Mouse (Mus musculus) left cerebral cortex, adult 2 months (tissue): ENCODE measurements around the gene Atg9a. TPM values are rescaled to one million over a fixed set of nuclear protein-coding genes. Genes with fewer than 3 reads are reported as not detected.
A peak's percentile ranks its signal among the peaks of the same experiment; 100 is the strongest.

ENCODE experiments used
- DNase-seq, 2 experiments: peaks; one replicate each; pipeline ENCODE4 v3.0.0; 2021 to 2022; ENCODE audit warnings: low spot score in 2 of 2, mixed read lengths in 1 of 2; ENCODE audit errors: extremely low spot score in 1 of 2
- H3K27ac ChIP-seq: fragments of 200-600 bp; 2 replicates; pipeline ENCODE4 v1.8.1; 2022
- H3K4me3 ChIP-seq: fragments of 200-600 bp; 2 replicates; pipeline ENCODE4 v1.8.1; 2022
- CTCF ChIP-seq: fragments of 200-600 bp; IDR thresholded peaks from 2 replicates; pipeline ENCODE4 v1.8.1; 2022; ENCODE audit warnings: antibody characterized with exemption, mild to moderate bottlenecking, moderate library complexity
- intact Hi-C: fragments of 180-260 bp; cut with DNase I; formaldehyde crosslinking; loops from one replicate; pipeline ENCODE4 v1.15.1; 2025
- total RNA-seq, 2 experiments: library from RNA; stranded (reverse); gene quantifications; 2 replicates each; pipeline ENCODE4 v1.2.3; 2021

Gene Atg9a
- total RNA-seq, 2 experiments from 2014 or later: 131 to 132 TPM

DNA sequence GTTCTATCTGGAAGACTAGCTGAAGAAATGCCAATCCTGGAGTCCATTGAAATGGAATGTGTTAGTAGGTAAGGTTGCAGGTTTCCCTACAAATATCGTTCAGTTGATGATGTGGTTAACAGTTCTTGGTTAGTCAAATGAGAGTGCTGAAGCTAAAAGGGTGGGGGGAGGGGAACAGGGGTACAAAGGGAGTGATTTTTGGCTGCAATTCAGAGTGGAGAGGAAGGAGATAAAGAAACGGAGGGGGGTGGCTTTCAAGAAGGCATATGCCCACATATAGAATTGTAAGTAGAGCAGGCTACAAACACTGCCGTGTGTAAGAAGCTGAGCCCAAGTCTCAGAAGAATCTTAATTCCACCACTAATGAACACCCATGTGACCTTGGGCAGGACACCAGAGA, 33.5 kb upstream of the Atg9a start:
- no peak overlapping the region for H3K4me3 ChIP-seq
- intact Hi-C loops: no loop called here
- DNase-seq: no peak
- TF ChIP-seq CTCF: no peak
- no peak overlapping the region for H3K27ac ChIP-seq

DNA sequence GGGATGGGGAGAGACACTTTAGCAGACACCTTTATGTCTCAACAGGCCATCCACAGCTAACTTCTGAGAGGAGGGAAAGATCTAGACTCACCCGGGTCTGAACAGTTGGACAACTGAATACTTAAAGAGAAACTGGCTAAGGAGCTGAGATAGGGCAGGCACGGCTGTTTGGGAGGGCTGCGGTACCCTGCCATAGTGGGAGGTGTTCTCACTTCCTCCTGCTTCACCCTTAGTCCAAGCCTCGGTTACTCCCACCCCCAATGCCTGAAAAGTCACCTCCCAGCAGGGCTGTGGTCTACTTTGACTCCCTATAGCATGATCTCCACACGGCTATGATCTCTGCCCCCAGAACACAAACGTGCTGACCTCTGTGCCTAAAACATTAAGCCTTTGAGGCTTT, 31.5 kb upstream of the Atg9a start:
- intact Hi-C loops: no loop called here
- Histone ChIP-seq H3K27ac (no peak overlapping the region), H3K4me3 (no peak overlapping the region)
- TF ChIP-seq CTCF: no peak
- DNase-seq: no peak

DNA sequence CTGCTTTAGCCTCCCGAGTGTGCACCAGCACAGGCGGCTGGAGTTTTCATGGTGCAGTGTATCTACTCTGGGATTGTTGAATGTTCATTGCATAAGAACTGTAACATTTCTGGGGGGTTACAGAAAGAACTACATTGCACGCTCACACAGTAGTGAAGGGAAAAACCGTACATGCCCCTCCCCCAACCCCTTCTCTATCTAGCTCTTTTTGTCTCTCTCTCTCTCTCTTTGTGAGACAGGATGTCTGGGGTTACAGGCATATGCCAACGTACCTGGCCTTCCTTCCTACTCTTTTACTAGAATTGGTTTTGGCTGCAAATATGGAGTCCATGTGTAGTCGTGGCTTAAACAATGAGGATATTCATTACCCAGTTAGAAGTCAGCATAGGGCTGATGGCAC, 30.9 kb upstream of the Atg9a start:
- no peak for DNase-seq
- no peak overlapping the region for H3K4me3 ChIP-seq
- no peak for TF ChIP-seq CTCF
- no peak overlapping the region for H3K27ac ChIP-seq
- intact Hi-C loops: no loop called here

DNA sequence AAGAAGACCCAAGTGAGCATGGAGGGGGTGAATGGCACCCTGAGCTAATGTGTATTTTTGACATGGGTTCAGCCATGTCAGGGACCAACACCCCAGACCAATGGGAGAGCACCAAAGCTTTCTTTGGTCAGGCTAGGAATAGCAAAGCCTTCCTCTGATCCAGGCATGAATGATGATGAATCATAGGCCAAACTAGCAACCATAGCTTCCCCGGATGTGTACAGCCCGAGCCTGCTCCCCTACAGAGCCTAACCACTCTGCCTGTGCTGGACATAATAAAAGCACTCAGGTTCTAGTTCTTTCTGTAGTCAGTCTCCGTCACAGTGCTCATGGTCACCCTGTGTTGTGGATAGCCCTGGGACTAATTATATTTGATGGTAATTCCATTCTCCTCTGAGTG, 29.5 kb upstream of the Atg9a start:
- intact Hi-C loops: no loop called here
- TF ChIP-seq CTCF: no peak
- Histone ChIP-seq H3K27ac (no peak overlapping the region), H3K4me3 (no peak overlapping the region)
- DNase-seq: no peak

DNA sequence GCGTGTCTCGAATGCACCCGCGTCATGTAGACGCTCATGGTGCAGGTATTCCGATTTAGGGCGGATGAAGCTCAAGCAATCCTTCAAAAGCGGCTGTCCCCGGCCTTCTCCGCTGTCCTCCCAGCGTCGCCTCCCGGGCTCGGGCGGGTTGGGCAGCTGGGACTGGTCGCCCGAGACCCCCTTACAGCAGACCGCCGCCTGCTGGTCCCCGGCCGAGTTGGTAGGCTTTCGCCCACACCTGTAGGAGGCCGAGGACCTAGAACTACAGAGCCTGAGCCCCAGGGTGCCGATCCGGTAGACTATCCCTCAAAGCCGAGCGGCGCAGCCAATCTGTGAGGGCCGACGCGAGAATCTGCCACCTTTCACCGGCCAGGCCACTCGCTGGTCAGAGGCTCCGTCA, 27.5 kb upstream of the Atg9a start, which contains the start of gene Tuba4a:
Gene Tuba4a (minus strand): TSS at position 335 of the 400 bp plus-strand sequence.
- Histone ChIP-seq H3K27ac (peak within 1 kb of the TSS; percentile 92), H3K4me3 (peak within 1 kb of the TSS; percentile 79)
- peak; percentile 18 for TF ChIP-seq CTCF
- intact Hi-C loops: loop anchor here (1.0 to 5.0 kb wide), 4 partner anchors 17 to 43 kb away; partner anchors contain the start of genes Abcb6 and Dnajb2
- peak in 1 of 2 experiments; percentile 50 for DNase-seq

DNA sequence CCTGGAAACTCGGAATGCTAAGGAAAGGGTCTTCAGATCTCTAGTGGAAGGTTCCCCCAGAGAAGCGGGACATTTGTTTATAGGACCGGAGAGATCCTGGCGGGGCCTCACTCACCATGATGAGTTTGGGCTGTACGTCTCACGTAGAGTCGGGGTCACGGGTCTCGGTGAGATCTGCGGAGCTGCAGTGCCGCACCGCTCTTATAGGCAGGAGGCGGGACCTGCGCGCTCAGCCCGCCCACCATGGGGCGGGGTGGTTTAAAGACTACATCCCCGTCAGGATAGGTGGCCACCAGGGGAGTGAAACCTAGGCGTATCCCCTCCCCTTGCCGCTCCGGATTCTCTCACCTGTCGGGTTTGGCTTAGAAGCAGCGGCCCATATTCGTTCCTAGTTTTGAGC, 27.1 kb upstream of the Atg9a start:
- peak; percentile 27 for TF ChIP-seq CTCF
- peak overlapping the region; percentile 79 for H3K4me3 ChIP-seq
- peak overlapping the region; percentile 92 for H3K27ac ChIP-seq
- peak; percentile 92 for DNase-seq
- intact Hi-C loops: loop anchor here (1.0 to 5.0 kb wide), 4 partner anchors 17 to 44 kb away; partner anchors contain the start of genes Abcb6 and Dnajb2

DNA sequence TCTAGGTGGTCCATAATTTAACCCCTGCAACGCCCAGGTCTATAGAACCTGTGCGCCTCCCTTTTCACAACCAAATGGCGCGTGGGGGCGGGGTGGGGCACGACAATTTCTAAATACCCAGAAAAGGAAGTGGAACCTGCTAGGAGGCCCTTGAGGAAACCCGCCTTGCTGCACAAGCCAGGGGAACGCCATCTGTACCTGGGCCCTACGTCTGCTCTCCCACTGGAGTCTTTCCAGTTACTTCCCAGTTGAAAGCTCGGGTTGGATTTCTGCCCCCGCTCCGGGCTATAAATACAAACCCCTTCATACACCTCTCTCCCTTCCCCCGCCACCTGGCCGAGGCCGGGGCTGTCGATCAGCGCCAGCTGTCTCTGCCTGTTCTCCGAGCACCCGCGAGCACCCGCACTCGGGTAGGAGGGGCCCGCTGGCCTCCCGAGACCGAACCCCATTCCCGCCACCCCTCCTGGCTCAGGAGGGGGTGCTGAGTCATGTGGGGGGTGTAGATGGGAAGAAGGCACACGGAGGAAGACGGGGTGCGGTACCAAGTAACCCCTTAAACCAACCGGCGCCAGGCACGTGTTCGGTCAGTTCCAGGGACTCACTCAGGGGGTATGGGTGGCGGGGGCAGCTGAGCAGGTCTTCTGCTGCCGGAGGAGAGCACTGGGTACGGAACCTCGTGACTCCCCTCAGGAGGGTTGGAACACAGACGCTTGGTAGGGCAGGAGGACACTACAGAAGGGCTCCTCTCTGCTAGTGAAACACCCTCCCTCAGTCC, 26.4 kb upstream of the Atg9a start:
- intact Hi-C loops: loop anchor here (1.0 to 5.0 kb wide), 4 partner anchors 18 to 44 kb away; partner anchors contain the start of genes Abcb6 and Dnajb2
- no peak for TF ChIP-seq CTCF
- H3K27ac ChIP-seq: peak overlapping the region; percentile 92
- peak; percentile 71 for DNase-seq
- peak overlapping the region; percentile 79 for H3K4me3 ChIP-seq

DNA sequence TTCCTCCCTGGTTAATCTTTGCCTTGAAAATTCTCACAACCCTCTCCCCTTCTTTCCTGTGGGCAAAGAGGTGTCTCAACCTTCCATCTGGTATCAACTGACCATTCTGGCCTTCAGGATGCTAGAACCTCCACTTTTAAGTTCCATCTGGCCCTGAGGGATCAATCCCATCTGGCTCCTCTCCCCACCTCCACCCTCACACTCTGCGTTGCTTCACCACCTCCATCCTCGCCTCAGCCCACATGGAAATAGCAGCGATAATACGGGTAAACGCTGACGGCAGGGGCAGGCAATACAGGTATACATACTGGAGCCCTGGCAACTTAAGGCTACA, 25.9 kb upstream of the Atg9a start:
- no peak for TF ChIP-seq CTCF
- intact Hi-C loops: loop anchor here (2.0 to 5.0 kb wide), 3 partner anchors 34 to 45 kb away; partner anchors contain the start of gene Abcb6
- Histone ChIP-seq H3K4me3 (peak overlapping the region; percentile 79), H3K27ac (peak overlapping the region; percentile 92)
- DNase-seq: no peak

DNA sequence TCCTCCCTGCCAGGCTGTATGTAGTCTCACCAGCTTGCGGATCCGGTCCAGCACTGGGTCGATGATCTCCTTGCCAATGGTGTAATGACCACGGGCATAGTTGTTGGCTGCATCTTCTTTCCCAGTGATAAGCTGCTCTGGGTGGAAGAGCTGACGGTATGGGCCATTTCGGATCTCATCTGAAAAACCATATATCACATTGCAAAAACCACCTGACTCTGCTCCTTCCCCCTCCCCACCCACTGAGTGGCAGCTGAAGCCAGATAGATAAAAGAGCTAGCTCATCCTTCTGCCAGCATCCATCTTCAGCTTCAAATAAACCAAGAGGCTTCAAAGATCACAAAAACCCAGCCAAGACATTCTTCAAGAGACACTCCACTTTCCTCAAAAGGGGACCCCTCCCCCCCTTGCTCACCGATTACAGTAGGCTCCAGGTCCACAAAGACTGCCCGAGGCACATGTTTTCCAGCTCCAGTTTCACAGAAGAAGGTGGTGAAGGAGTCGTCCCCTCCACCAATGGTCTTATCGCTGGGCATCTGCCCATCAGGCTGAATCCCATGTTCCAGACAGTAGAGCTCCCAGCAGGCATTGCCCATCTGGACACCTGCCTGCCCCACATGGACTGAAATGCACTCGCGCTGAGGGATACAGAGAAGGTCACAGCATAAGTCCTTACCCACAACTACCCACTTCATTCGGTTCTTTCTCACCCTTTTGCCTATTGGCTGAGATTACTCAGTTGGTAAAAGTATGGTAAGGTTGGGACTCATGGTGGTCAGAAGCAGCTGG, 25.0 kb upstream of the Atg9a start:
- Histone ChIP-seq H3K4me3 (peak overlapping the region; percentile 79), H3K27ac (peak overlapping the region; percentile 92)
- no peak for TF ChIP-seq CTCF
- intact Hi-C loops: loop anchor here (5.0 kb wide), 2 partner anchors 35 kb away; partner anchors contain the start of gene Abcb6
- no peak for DNase-seq

DNA sequence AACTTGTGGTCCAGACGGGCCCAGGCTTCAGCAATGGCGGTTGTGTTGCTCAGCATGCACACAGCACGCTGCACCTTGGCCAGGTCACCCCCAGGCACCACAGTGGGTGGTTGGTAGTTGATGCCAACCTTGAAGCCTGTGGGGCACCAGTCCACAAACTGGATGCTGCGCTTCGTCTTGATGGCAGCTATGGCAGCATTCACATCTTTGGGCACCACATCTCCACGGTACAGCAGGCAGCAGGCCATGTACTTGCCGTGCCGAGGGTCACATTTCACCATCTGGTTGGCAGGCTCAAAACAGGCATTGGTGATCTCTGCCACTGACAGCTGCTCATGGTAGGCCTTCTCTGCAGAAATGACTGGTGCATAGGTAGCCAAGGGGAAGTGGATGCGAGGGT, 23.8 kb upstream of the Atg9a start:
- no peak for DNase-seq
- no peak for TF ChIP-seq CTCF
- Histone ChIP-seq H3K27ac (peak overlapping the region; percentile 29; the same call in 1 of the 2 replicates), H3K4me3 (peak overlapping the region; percentile 9; the same call in 1 of the 2 replicates)
- intact Hi-C loops: loop anchor here (5.0 kb wide), 2 partner anchors 33 to 37 kb away; partner anchors contain the start of gene Abcb6

DNA sequence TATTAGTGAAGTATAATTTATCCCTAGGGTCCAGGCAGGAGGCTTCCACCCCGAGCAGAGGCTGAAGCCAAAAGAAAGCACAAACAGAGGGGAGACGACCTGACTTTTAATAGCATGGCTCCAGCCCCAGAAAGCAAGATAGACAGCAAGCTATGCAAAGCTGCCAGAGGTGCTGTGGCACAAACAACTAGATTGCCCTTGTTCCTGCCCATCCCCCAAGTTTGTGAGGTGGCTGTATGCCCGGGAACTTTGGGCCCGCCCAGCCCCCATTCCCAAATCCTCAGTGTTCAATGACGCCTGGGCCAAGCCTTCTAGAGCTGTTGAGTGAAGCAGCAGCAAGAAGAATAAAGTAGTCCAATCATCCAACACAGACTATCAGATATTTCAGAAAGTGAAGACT, 22.9 kb upstream of the Atg9a start:
- intact Hi-C loops: loop anchor here (5.0 kb wide), 2 partner anchors 33 to 37 kb away; partner anchors contain the start of gene Abcb6
- no peak overlapping the region for H3K4me3 ChIP-seq
- peak overlapping the region; percentile 29; the same call in 1 of the 2 replicates for H3K27ac ChIP-seq
- no peak for TF ChIP-seq CTCF
- peak; percentile 56 to 68 for DNase-seq

DNA sequence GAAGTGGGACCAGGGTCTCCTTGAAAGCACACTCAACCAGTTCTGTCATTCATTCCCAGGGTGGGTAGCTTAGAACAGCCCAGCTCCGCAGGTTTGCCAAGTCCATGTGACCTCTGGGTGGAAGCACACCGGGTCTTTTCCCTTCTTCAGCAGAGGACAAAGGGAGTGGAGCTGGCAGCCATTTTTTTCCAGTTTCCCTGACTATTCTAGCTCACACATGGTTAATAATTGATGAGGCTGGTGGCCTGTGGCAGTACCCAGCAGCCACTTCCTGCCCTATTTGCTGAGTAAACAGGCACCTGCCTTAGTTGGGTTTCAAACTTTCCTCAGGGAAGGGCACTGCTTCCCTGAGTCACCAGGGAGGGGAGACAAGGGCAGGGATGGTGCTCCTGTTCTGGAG, 22.4 kb upstream of the Atg9a start:
- intact Hi-C loops: no loop called here
- H3K4me3 ChIP-seq: no peak overlapping the region

More for the DNA sequence above, 22.4 kb upstream of the Atg9a start:
- no peak for DNase-seq
- peak overlapping the region; percentile 53 for H3K27ac ChIP-seq
- TF ChIP-seq CTCF: no peak
